Mouse (Mus musculus) stomach, postnatal 0 days (tissue): ENCODE measurements at regions not wholly inside any gene's neighbourhood (a gene's known extent, or its start where the extent isn't known, plus 50 kb on each side); places are given as distances from the start of the nearest gene placed in this dataset.

Source experiments
- CTCF ChIP-seq: IDR thresholded peaks from 2 replicates; pipeline ENCODE4 v1.5.1; 2016; ENCODE audit warnings: antibody characterized with exemption, low read depth, mild to moderate bottlenecking, moderate library complexity
- EP300 ChIP-seq: optimal IDR thresholded peaks from 2 replicates; pipeline ENCODE3; 2016; ENCODE audit warnings: antibody characterized with exemption

GRCm38 (mm10) chr3:83708973-83709372 lies 57.1 kb upstream of the Sfrp2 start:
- TF ChIP-seq CTCF: no peak
- no peak for TF ChIP-seq EP300
